Mouse (Mus musculus) ZHBTc4 (cell line): ENCODE measurements around the gene Neurog2.

Source experiments
- DNase-seq: peaks from one replicate; pipeline ENCODE4 v3.0.0-alpha.2; 2011; ENCODE audit warnings: low read depth, low spot score

The Neurog2 gene

DNA sequence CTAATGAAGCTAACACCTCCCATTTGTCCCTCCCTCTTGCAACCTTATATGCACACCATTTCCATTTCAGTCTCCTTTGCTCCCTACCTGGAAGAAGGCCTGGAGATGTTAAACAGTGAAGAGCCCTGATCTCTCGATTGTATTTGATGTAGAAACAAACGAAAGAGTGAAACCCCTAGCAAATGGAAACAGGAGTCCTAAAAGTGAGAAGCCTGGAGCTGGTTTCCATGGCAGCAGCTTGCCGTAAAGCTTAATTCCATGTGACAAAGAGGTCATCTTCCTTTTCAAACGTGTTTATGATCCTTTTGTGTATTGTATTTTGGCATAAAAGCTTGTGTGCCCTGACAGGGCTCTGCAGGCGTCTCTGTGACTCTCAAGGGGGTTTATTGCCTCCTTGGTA, 9.3 kb downstream of the Neurog2 start:
- DNase-seq: no peak

DNA sequence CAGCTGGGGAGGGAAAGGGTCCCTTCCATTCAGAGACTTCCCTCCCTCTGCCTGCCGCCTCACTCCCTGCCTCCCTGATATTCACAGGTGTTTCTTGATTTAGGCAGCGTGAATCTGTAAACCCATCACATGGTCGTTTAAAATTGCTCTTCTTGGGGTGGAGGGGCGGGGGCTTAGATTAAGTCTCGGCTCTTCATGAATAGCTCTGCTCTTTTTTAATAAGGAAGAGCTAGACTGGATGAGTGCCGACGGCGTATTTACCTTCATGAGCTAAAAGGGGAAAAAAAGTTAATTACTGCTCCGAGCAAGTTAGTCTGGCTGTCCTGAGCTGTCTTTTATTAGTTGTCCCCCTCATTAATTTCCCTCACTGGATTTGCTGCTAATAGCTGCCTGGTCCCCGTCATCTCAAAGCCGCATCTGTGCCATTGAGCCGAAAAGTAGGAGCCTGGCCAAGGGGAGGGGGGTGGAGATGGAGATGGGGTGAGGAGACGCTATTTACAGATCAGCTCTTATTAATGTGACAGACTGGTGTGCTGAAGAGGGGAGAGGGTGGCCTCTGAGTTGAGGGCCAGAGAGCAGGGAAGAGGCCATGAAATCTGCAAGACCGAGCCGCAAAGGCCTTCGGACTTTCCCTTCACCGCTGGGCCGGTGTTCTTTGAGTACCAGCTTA, 13.4 kb downstream of the Neurog2 start:
- no peak for DNase-seq

DNA sequence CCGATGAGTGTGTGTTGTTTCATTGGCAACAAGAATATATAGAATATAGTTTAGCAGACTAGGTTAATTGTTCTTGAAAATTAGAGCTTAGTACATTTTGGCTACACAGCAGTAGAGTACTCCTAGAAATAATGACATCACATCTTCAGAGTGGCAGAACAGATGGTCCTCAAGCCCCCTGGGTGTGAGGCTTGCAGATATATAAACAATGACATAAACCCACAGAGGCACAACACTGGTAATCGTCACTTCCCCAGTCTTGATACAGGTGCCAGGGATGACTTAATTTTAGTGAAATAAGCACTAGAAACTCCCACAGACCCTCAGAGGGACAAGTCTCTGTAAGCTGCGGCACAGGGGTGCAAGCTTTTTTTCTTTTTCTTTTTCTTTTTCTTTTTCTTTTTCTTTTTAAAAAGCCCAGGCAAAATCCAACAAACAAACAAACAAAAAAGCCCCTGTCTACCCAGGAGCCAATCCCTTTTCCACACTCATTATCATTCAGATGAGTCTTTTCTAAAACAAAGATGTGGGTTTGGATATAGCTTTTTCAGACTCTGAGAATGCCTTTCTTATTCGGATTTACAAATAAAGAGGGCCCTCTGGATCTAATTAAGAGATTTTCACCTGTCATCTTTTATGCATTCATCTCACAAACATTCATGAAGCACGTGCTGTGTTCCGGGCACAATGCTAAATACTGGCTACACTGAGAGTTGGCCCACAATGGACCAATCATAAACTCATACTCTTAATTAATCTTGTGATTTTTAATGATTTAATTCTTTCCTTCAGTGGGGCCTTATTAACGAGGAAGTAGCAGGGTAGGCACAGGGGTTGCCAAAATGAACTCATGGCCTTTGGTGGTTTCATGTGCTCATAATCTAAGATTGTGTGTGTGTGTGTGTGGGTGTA, 19.1 kb downstream of the Neurog2 start:
- no peak for DNase-seq

DNA sequence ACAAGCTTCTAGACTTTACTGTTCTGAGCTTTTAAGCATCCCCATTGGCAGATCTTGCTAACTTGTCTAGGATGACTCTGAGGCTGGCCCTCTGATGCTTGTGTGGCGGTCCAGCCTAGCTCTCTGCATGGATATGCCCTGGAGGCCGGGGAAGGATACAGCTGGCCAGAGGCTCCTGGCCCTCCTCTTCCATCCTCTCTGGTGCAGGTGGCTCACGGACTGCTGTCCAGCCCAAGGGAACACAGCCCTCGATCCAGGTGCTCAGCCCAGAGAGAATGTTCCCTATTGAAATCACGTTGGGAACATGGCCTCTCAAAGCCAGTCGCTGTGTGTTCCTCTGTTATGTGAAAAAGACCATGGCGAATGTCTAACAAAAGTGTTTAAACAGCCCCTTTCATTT, 27.8 kb downstream of the Neurog2 start:
- no peak for DNase-seq

DNA sequence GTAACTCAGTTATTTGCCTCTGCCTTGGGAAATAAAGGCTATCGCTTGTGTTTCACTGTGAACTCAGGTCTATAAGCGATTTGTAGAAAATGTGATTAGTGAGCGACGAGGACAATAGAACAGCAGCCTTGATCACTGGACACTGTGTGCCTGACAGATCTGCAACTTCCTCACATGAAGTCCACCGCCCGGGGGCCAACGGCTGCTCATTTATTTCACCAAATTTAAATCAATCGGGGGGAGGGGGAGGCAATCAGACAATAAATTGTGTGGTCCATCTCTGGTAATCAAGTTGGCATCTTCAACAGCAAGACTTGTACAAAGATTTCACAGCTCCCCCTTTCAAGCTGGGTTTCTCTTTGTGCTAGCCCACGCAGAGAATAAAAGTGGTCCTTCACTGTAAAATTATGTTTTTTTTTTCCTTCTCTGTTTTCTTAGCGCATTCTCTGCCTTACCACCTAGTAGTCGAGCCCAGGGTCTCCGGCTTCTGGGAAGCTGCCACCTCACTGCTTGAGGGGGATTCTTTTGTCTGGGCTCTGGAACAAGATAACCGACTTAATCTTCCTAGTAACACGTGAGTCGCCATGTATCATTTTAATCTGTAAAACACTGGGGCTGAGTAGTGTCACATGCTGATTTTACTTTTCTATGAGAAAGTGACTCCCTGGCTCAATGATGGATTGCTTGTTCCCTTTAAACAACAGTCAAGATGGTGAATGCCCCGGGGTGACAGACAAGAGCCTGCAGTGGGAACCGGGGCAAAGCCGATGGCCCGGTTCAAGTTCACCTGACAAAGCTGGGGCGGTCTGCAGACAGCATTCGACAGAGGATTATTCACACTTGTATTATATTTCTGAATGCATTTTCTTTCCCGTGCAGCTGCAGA, 29.0 kb downstream of the Neurog2 start:
- DNase-seq: no peak

DNA sequence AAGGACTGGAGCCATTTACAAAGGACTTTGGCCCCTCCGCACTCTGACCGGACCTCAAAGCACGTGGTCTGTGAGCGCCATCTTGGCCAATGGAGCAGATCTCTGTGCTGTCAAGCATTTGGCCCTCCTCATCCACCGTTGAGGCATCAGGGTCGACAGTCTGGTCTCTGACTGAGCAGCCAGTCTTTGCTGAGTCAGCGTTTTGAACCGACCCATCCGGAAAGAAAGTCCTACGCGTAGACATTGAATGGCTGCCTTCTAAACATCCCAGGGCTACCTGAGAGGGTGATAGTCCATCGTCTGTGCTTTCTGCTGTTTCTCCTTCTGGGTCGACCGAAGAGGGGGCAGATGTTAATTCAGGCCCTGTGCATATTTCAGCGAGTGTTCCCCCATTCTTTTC, 46.8 kb downstream of the Neurog2 start:
- no peak for DNase-seq
